Mouse (Mus musculus): ENCODE results near the gene Olfr1336. TPM values are rescaled to one million over a fixed set of nuclear protein-coding genes. Genes with fewer than 3 reads are reported as not detected.
"Not testable (repeated sequence)": the region's sequence is repeated elsewhere in the genome, so short reads cannot be mapped to it uniquely, and the experiment has no call there.

The Olfr1336 gene
- not detected for total RNA-seq (2021)
- long read RNA-seq, experiment 1: 0 reads
- long read RNA-seq, experiment 2: 0 reads

GRCm38 (mm10) chr7:6455868-6456267 lies at the start of gene Olfr1336:
Gene Olfr1336, plus strand, starts transcription at chr7:6456168.
- DNase-seq (ENCODE audit: low spot score in 2 of 2): no peak

- DNase-seq (ENCODE audit: low spot score in 2 of 2): peak; percentile 50 to 66
These were observed 45.9 kb upstream of the Olfr1336 start, which contains the start of gene Gm20715 for GRCm38 (mm10) chr7:6410043-6410442. Gene Gm20715, plus strand, starts transcription at chr7:6410277.

GRCm38 (mm10) chr7:6414626-6415441 lies 41.1 kb upstream of the Olfr1336 start:
- DNase-seq (ENCODE audit: low spot score in 2 of 2): peak; percentile 26 to 29

GRCm38 (mm10) chr7:6415442-6415787 lies 40.6 kb upstream of the Olfr1336 start:
- DNase-seq (ENCODE audit: low spot score in 2 of 2): no peak

GRCm38 (mm10) chr7:6419894-6420293 lies 36.1 kb upstream of the Olfr1336 start:
- DNase-seq (ENCODE audit: low spot score in 2 of 2): peak; percentile 50 to 60

- DNase-seq (ENCODE audit: low spot score in 2 of 2): no peak
These were observed 26.6 kb upstream of the Olfr1336 start for GRCm38 (mm10) chr7:6429381-6429780.

- DNase-seq (ENCODE audit: low spot score in 2 of 2): peak in 1 of 2 experiments; percentile 27
These were observed 25.6 kb upstream of the Olfr1336 start for GRCm38 (mm10) chr7:6430342-6430741.

GRCm38 (mm10) chr7:6438388-6438787 lies 17.6 kb upstream of the Olfr1336 start, which contains the start of gene Olfr1344:
Gene Olfr1344, plus strand, starts transcription at chr7:6438688.
- no peak for DNase-seq (ENCODE audit: low spot score in 2 of 2)

- no peak for DNase-seq (ENCODE audit: low spot score in 2 of 2)
These were observed 14.8 kb upstream of the Olfr1336 start for GRCm38 (mm10) chr7:6441173-6441572.

- no peak for DNase-seq (ENCODE audit: low spot score in 2 of 2)
These were observed 8.2 kb upstream of the Olfr1336 start for GRCm38 (mm10) chr7:6447771-6448170.

- no peak for DNase-seq (ENCODE audit: low spot score in 2 of 2)
These were observed 431 bp downstream of the Olfr1336 start for GRCm38 (mm10) chr7:6456399-6456798.

- DNase-seq (ENCODE audit: low spot score in 2 of 2): no peak
These were observed 11.0 kb downstream of the Olfr1336 start, which contains the start of gene Olfr1346 for GRCm38 (mm10) chr7:6466951-6467350. Gene Olfr1346, plus strand, starts transcription at chr7:6467101.

- not testable (repeated sequence) for DNase-seq (ENCODE audit: low spot score in 2 of 2)
These were observed 21.7 kb downstream of the Olfr1336 start for GRCm38 (mm10) chr7:6477633-6478032.

GRCm38 (mm10) chr7:6486841-6487240 lies 30.9 kb downstream of the Olfr1336 start, which contains the start of gene Olfr5:
Gene Olfr5, minus strand, starts transcription at chr7:6486941.
- no peak for DNase-seq (ENCODE audit: low spot score in 2 of 2)

- no peak for DNase-seq (ENCODE audit: low spot score in 2 of 2)
These were observed 43.7 kb downstream of the Olfr1336 start, which contains the start of gene Olfr1347 for GRCm38 (mm10) chr7:6499655-6500054. Gene Olfr1347, minus strand, starts transcription at chr7:6499755.

GRCm38 (mm10) chr7:6508648-6509047 lies 52.7 kb downstream of the Olfr1336 start, which contains the start of gene Olfr1348:
Gene Olfr1348, minus strand, starts transcription at chr7:6508748.
- DNase-seq (ENCODE audit: low spot score in 2 of 2): no peak

Other genes with a start within 250 kb of the Olfr1336 start
- not detected for gene Zscan5b, start 233.9 kb upstream of the Olfr1336 start, total RNA-seq (2021)
- not detected for gene Epp13, start 203.5 kb upstream of the Olfr1336 start, total RNA-seq (2021)
- gene Zfp667, start 169.6 kb upstream of the Olfr1336 start, total RNA-seq (2021): 10 to 100 TPM; 15.8 to 16.8 TPM
- 10 to 100 TPM; 10.2 to 13.1 TPM for gene Zfp583, start 124.9 kb upstream of the Olfr1336 start, total RNA-seq (2021)
- gene Gm3854, start 112.4 kb upstream of the Olfr1336 start, total RNA-seq (2021): 1 to 10 TPM; 4.8 to 5.4 TPM
- gene Zfp78, start 92.9 kb upstream of the Olfr1336 start, total RNA-seq (2021): 1 to 10 TPM; 4.1 to 5.2 TPM
- gene Zfp28, start 72.9 kb upstream of the Olfr1336 start, total RNA-seq (2021): 1 to 10 TPM; 7.7 to 8.6 TPM
- gene Smim17, start 57.5 kb upstream of the Olfr1336 start, total RNA-seq (2021): 10 to 100 TPM; 14.0 to 14.5 TPM
- gene Gm20715, start 45.9 kb upstream of the Olfr1336 start, total RNA-seq (2021): under 1 TPM; 0.21 to 0.28 TPM
- 1 to 10 TPM in 1 of 2 experiments, under 1 TPM in 1; 0.40 to 1.0 TPM for gene Olfr1344, start 17.5 kb upstream of the Olfr1336 start, total RNA-seq (2021)
- gene Olfr1346, start 10.9 kb downstream of the Olfr1336 start, total RNA-seq (2021): not detected
- not detected for gene Olfr5, start 30.8 kb downstream of the Olfr1336 start, total RNA-seq (2021)
- gene Olfr1347, start 43.6 kb downstream of the Olfr1336 start, total RNA-seq (2021): not detected
- not detected for gene Olfr1348, start 52.6 kb downstream of the Olfr1336 start, total RNA-seq (2021)
- not detected for gene Olfr1349, start 66.8 kb downstream of the Olfr1336 start, total RNA-seq (2021)
- gene Olfr1350, start 108.7 kb downstream of the Olfr1336 start, total RNA-seq (2021): not detected
- 1 to 10 TPM; 3.8 to 6.6 TPM for gene Zim1, start 240.3 kb downstream of the Olfr1336 start, total RNA-seq (2021)

Data from left cerebral cortex, adult 18-20 months (tissue).